Mouse (Mus musculus) midbrain, embryonic 11.5 days (tissue): ENCODE results near the gene Wfdc3. TPM values are rescaled to one million over a fixed set of nuclear protein-coding genes. Genes with fewer than 3 reads are reported as not detected.
"Not testable (repeated sequence)": the region's sequence is repeated elsewhere in the genome, so short reads cannot be mapped to it uniquely, and the experiment has no call there.

Source experiments
- ATAC-seq: fragments of 200-750 bp; cut with Nextera tagmentation; 2 replicates; pipeline ENCODE4 v1.8.0; 2017; ENCODE audit warnings: moderate TSS enrichment, moderate library complexity; ENCODE audit not compliant: low FRiP score
- DNase-seq: peaks from one replicate; pipeline ENCODE4 v3.0.0; 2015; ENCODE audit warnings: low spot score; ENCODE audit errors: missing footprints
- H3K27ac ChIP-seq: fragments of 300-500 bp; sonication (generic); 2 replicates; pipeline ENCODE4 v1.5.1; 2014; ENCODE audit warnings: low read depth, low read length
- H3K27me3 ChIP-seq: fragments of 300-500 bp; sonication (generic); 2 replicates; pipeline ENCODE4 v1.6.1; 2014; ENCODE audit warnings: mild to moderate bottlenecking, low read length, moderate library complexity, mixed read lengths; ENCODE audit not compliant: control insufficient read depth, insufficient read depth
- H3K36me3 ChIP-seq: fragments of 300-500 bp; sonication (generic); 2 replicates; pipeline ENCODE4 v1.6.1; 2014; ENCODE audit warnings: mild to moderate bottlenecking, low read length, moderate library complexity, mixed read lengths; ENCODE audit not compliant: control insufficient read depth, insufficient read depth
- H3K4me1 ChIP-seq: fragments of 300-500 bp; sonication (generic); 2 replicates; pipeline ENCODE4 v1.6.1; 2014; ENCODE audit warnings: low read length; ENCODE audit not compliant: control insufficient read depth, insufficient read depth
- H3K4me2 ChIP-seq: fragments of 300-500 bp; sonication (generic); 2 replicates; pipeline ENCODE4 v1.6.1; 2014; ENCODE audit warnings: mild to moderate bottlenecking, moderate library complexity
- H3K4me3 ChIP-seq: fragments of 300-500 bp; sonication (generic); 2 replicates; pipeline ENCODE4 v1.5.1; 2014; ENCODE audit warnings: low read depth, low read length
- H3K9ac ChIP-seq: fragments of 300-500 bp; sonication (generic); 2 replicates; pipeline ENCODE4 v1.6.1; 2014; ENCODE audit warnings: low read length
- H3K9me3 ChIP-seq: fragments of 300-500 bp; sonication (generic); 2 replicates; pipeline ENCODE4 v1.6.1; 2016; ENCODE audit warnings: low read length; ENCODE audit not compliant: control insufficient read depth
- WGBS: fragments of 180-500 bp; shearing (Covaris S2); extraction: QIAGEN DNeasy Blood & Tissue Kit; methylation state at CpG from one replicate; pipeline ENCODE4 v1.1.7; 2014; 5-methylcytosine and 5-hydroxymethylcytosine counted together
- polyA plus RNA-seq: library from polyadenylated mRNA; unstranded; fragments of >200 nt; fragmentation: Nextera tagmentation; extraction: Ambion mirVana; gene quantifications from 2 replicates; pipeline ENCODE4 v1.2.1, GENCODE M21; 2014

Wfdc3 gene
- polyA plus RNA-seq, 1 experiment from 2014 or later, result 0.85 TPM

- H3K4me2 ChIP-seq, result no peak overlapping the region
- H3K9me3 ChIP-seq, result no peaks in the 10 kb centered on the region
- H3K27ac ChIP-seq, result no peak overlapping the region
- no peak overlapping the region for H3K4me3 ChIP-seq
- no peaks in the 10 kb centered on the region for H3K36me3 ChIP-seq
- DNase-seq, result no peak
- no peaks in the 10 kb centered on the region for H3K4me1 ChIP-seq
- 78% methylated on average over 5 of the region's 5 CpGs for WGBS
- no peaks in the 10 kb centered on the region for H3K27me3 ChIP-seq
- no peak for ATAC-seq
- H3K9ac ChIP-seq, result no peak overlapping the region
These were observed 10.9 kb downstream of the Wfdc3 start for GRCm38 (mm10) chr2:164734839-164735238.

- WGBS, result 81% methylated on average over 2 of the region's 2 CpGs
- DNase-seq (no peak), ATAC-seq (no peak)
- Histone ChIP-seq H3K4me3 (no peak overlapping the region), H3K9me3 (no peaks in the 10 kb centered on the region), H3K9ac (no peak overlapping the region), H3K27me3 (no peaks in the 10 kb centered on the region), H3K27ac (no peak overlapping the region), H3K4me1 (no peaks in the 10 kb centered on the region), H3K4me2 (no peak overlapping the region), H3K36me3 (no peaks in the 10 kb centered on the region)
These were observed 12.5 kb downstream of the Wfdc3 start for GRCm38 (mm10) chr2:164733259-164733658.

- Histone ChIP-seq H3K27me3 (no peaks in the 10 kb centered on the region), H3K27ac (no peak overlapping the region), H3K9ac (no peak overlapping the region), H3K4me3 (no peak overlapping the region), H3K4me2 (no peak overlapping the region), H3K36me3 (no peaks in the 10 kb centered on the region), H3K4me1 (no peaks in the 10 kb centered on the region), H3K9me3 (no peaks in the 10 kb centered on the region)
- WGBS, result 78% methylated on average over 5 of the region's 5 CpGs
- DNase-seq, result no peak
- ATAC-seq, result no peak
These were observed 14.0 kb downstream of the Wfdc3 start for GRCm38 (mm10) chr2:164731719-164732118.

- no peaks in the 10 kb centered on the region for H3K9me3 ChIP-seq
- no peaks in the 10 kb centered on the region for H3K36me3 ChIP-seq
- H3K4me1 ChIP-seq, result no peaks in the 10 kb centered on the region
- no peak overlapping the region for H3K27ac ChIP-seq
- DNase-seq (peak; percentile 94), ATAC-seq (peak; percentile 52; the same call in 1 of the 2 replicates)
- no peak overlapping the region for H3K9ac ChIP-seq
- H3K4me3 ChIP-seq, result no peak overlapping the region
- H3K4me2 ChIP-seq, result no peak overlapping the region
- WGBS, result 22% methylated on average over 6 of the region's 6 CpGs
- no peaks in the 10 kb centered on the region for H3K27me3 ChIP-seq
These were observed 19.7 kb downstream of the Wfdc3 start for GRCm38 (mm10) chr2:164725895-164726619.

GRCm38 (mm10) chr2:164723276-164723675 is 22.5 kb downstream of the Wfdc3 start:
- Histone ChIP-seq H3K4me2 (no peak overlapping the region), H3K36me3 (no peaks in the 10 kb centered on the region), H3K9ac (no peak overlapping the region), H3K4me3 (no peak overlapping the region), H3K27ac (no peak overlapping the region), H3K27me3 (no peaks in the 10 kb centered on the region), H3K4me1 (no peaks in the 10 kb centered on the region), H3K9me3 (no peaks in the 10 kb centered on the region)
- ATAC-seq (no peak), DNase-seq (no peak)
- 55% methylated on average over 4 of the region's 4 CpGs for WGBS

- not testable (repeated sequence) for H3K36me3 ChIP-seq, H3K4me1 ChIP-seq, H3K27ac ChIP-seq, H3K9ac ChIP-seq, H3K4me2 ChIP-seq, H3K27me3 ChIP-seq, H3K4me3 ChIP-seq, ATAC-seq, DNase-seq, H3K9me3 ChIP-seq
- 88% methylated on average over 20 of the region's 23 CpGs for WGBS
These were observed 29.4 kb downstream of the Wfdc3 start for GRCm38 (mm10) chr2:164716194-164716786.

GRCm38 (mm10) chr2:164715005-164715404 is 30.7 kb downstream of the Wfdc3 start, which contains the start of gene Spint5:
Gene Spint5 (plus strand): TSS chr2:164715305.
- no peaks in the 10 kb centered on the region for H3K36me3 ChIP-seq
- H3K4me2 ChIP-seq, result no peak within 1 kb of the TSS
- WGBS, result 82% methylated on average over 6 of the region's 6 CpGs
- no peak within 1 kb of the TSS for H3K9ac ChIP-seq
- ATAC-seq, result no peak
- H3K27me3 ChIP-seq, result no peaks in the 10 kb centered on the region
- H3K4me1 ChIP-seq, result no peaks in the 10 kb centered on the region
- no peak within 1 kb of the TSS for H3K4me3 ChIP-seq
- no peak for DNase-seq
- no peaks in the 10 kb centered on the region for H3K9me3 ChIP-seq
- H3K27ac ChIP-seq, result no peak within 1 kb of the TSS

GRCm38 (mm10) chr2:164705991-164706390 is 39.7 kb downstream of the Wfdc3 start:
- Histone ChIP-seq H3K4me2 (no peak overlapping the region), H3K9ac (no peak overlapping the region), H3K27me3 (no peaks in the 10 kb centered on the region), H3K4me1 (no peaks in the 10 kb centered on the region), H3K27ac (no peak overlapping the region), H3K36me3 (no peaks in the 10 kb centered on the region), H3K4me3 (no peak overlapping the region), H3K9me3 (no peaks in the 10 kb centered on the region)
- DNase-seq (no peak), ATAC-seq (no peak)
- 90% methylated on average over 14 of the region's 14 CpGs for WGBS

- no peak overlapping the region for H3K27ac ChIP-seq
- no peaks in the 10 kb centered on the region for H3K36me3 ChIP-seq
- WGBS, result 95% methylated on average over 6 of the region's 6 CpGs
- no peak overlapping the region for H3K4me2 ChIP-seq
- no peak overlapping the region for H3K4me3 ChIP-seq
- no peaks in the 10 kb centered on the region for H3K9me3 ChIP-seq
- no peak overlapping the region for H3K9ac ChIP-seq
- ATAC-seq (no peak), DNase-seq (no peak)
- H3K4me1 ChIP-seq, result no peaks in the 10 kb centered on the region
- H3K27me3 ChIP-seq, result no peaks in the 10 kb centered on the region
These were observed 40.4 kb downstream of the Wfdc3 start for GRCm38 (mm10) chr2:164705328-164705727.
